ENCODE assay signal across 21 mouse cellular contexts in the genomic region with DNA sequence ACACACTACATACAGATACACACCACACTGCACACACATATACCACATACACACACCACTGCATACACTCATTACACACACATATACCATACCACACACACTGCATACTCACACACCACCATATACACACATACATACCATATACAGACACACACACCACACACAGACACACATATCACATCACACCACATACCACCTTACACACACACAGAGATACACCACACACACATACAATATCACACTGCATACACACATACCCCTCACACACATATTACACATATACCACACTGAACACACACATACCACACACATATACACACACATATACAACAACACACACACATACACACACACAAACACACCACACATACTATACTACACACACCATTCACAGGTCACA. TPM values are rescaled to one million over a fixed set of nuclear protein-coding genes. Genes with fewer than 3 reads are reported as not detected.
"Had no signal": no experiment of that assay in that cellular context is flagged by ENCODE, and none has a peak within 500 bp of the region (broad histone marks: within the 10 kb centered on the region; RNA-seq: fewer than 3 reads in every experiment).

No protein-coding gene starts in this region.

- H3K9ac ChIP-seq: liver, embryonic 14.5 days; lung, embryonic 15.5 days; neural tube, embryonic 13.5 days had no signal

- H3K4me1 ChIP-seq: lung, embryonic 15.5 days; neural tube, embryonic 13.5 days had no signal

- H3K27ac ChIP-seq: liver, embryonic 14.5 days; lung, embryonic 15.5 days; neural tube, embryonic 13.5 days; stomach, postnatal 0 days had no signal

- DNase-seq: kidney, adult 18-20 months; kidney, adult 9 months; kidney, postnatal 14 days; kidney, postnatal 4 days; left cerebral cortex, postnatal 4 days; lung, adult 18-20 months; lung, postnatal 10 days; lung, postnatal 36 days; midbrain, embryonic 14.5 days; right cerebral cortex, postnatal 4 days; thymus, adult 2 months; thymus, postnatal 14 days; thymus, postnatal 4 days had no signal

- H3K4me3 ChIP-seq: lung, embryonic 15.5 days; myocyte; neural tube, embryonic 13.5 days had no signal

- H3K27me3 ChIP-seq: lung, embryonic 15.5 days; neural tube, embryonic 13.5 days had no signal

- H3K36me3 ChIP-seq: lung, embryonic 15.5 days; neural tube, embryonic 13.5 days had no signal

- H3K9me3 ChIP-seq: lung, embryonic 15.5 days; neural tube, embryonic 13.5 days had no signal

- ATAC-seq: intestine, embryonic 16.5 days had no signal

RNA-seq across cellular contexts. Expression of a gene that starts 44.5 kb away (rescaled TPM):
- total RNA-seq: monocyte, adult 5-6 weeks had no signal
- polyA plus RNA-seq: liver, adult 2 months; myocyte had no signal
